Mouse (Mus musculus): ENCODE results near the gene Slc27a3. TPM values are rescaled to one million over a fixed set of nuclear protein-coding genes. Genes with fewer than 3 reads are reported as not detected.
"Not testable (repeated sequence)": the region's sequence is repeated elsewhere in the genome, so short reads cannot be mapped to it uniquely, and the experiment has no call there.

Slc27a3 gene
- polyA plus RNA-seq, 1 experiment = 0.08 TPM

DNA sequence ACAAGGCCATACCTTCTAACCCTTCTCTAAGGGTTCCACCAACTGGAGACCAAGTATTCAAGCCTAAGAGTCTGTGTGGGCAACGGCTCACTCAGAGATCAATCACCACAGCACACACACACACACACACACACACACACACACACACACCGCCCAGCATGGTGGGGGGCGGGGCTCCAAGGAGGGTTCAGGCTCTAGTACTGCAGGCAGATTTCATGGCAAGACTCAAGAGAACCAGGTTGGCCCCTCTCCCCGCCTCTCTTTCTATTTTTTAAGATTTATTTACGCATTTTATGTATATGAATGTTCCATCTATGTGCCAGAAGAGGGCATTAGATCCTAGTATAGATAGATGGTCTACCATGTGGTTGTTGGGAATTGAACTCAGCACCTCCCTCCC lies 16.9 kb downstream of the Slc27a3 start:
- peaks cover 8% of the 10 kb centered on the region for H3K4me1 ChIP-seq (ENCODE audit: control insufficient read depth)
- H3K9me3 ChIP-seq (ENCODE audit: control insufficient read depth, low read length) = no peaks in the 10 kb centered on the region
- no peaks in the 10 kb centered on the region for H3K27me3 ChIP-seq (ENCODE audit: control insufficient read depth)
- no peaks in the 10 kb centered on the region for H3K36me3 ChIP-seq (ENCODE audit: control insufficient read depth)
- no peak for TF ChIP-seq TAL1 (IDR thresholded peaks at IDR 0.05; ENCODE audit: low read length)
- TF ChIP-seq GATA1 (IDR thresholded peaks at IDR 0.05; ENCODE audit: low read length) = no peak
- H3K4me3 ChIP-seq (replicated peaks) = no peak overlapping the region

DNA sequence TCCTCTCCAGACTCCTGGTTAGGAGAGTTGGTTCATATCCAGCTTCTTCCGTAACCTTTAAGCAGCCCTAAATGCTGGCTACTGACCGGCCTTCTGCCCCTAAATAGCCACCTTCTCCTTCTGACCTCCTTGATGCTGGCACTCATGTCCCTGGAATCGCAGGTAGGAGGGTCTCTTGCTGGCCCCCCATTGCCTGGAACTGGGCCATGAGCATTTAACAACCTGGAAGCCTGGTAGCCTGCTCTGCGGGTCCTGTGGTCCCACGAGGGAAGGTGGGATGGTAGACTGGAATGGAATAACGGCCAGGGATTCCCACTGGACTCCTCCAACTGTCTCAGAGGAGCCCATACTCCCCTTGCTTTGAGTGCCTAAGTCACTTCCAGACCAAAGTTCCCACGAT lies 17.9 kb downstream of the Slc27a3 start:
- Histone ChIP-seq H3K27me3 (ENCODE audit: control insufficient read depth) (no peaks in the 10 kb centered on the region), H3K4me1 (ENCODE audit: control insufficient read depth) (peaks cover 16% of the 10 kb centered on the region), H3K36me3 (ENCODE audit: control insufficient read depth) (no peaks in the 10 kb centered on the region), H3K4me3 (replicated peaks) (no peak overlapping the region), H3K9me3 (ENCODE audit: control insufficient read depth, low read length) (no peaks in the 10 kb centered on the region)
- TF ChIP-seq TAL1 (IDR thresholded peaks at IDR 0.05; ENCODE audit: low read length) (no peak), GATA1 (IDR thresholded peaks at IDR 0.05; ENCODE audit: low read length) (no peak)

- TF ChIP-seq TAL1 (IDR thresholded peaks at IDR 0.05; ENCODE audit: low read length) = no peak
- TF ChIP-seq GATA1 (IDR thresholded peaks at IDR 0.05; ENCODE audit: low read length) = no peak
- Histone ChIP-seq H3K27me3 (ENCODE audit: control insufficient read depth) (no peaks in the 10 kb centered on the region), H3K36me3 (ENCODE audit: control insufficient read depth) (no peaks in the 10 kb centered on the region), H3K4me3 (replicated peaks) (no peak overlapping the region), H3K4me1 (ENCODE audit: control insufficient read depth) (peaks cover 25% of the 10 kb centered on the region), H3K9me3 (ENCODE audit: control insufficient read depth, low read length) (no peaks in the 10 kb centered on the region)
These were observed 20.7 kb downstream of the Slc27a3 start for GRCm38 (mm10) chr3:90369041-90369440.

DNA sequence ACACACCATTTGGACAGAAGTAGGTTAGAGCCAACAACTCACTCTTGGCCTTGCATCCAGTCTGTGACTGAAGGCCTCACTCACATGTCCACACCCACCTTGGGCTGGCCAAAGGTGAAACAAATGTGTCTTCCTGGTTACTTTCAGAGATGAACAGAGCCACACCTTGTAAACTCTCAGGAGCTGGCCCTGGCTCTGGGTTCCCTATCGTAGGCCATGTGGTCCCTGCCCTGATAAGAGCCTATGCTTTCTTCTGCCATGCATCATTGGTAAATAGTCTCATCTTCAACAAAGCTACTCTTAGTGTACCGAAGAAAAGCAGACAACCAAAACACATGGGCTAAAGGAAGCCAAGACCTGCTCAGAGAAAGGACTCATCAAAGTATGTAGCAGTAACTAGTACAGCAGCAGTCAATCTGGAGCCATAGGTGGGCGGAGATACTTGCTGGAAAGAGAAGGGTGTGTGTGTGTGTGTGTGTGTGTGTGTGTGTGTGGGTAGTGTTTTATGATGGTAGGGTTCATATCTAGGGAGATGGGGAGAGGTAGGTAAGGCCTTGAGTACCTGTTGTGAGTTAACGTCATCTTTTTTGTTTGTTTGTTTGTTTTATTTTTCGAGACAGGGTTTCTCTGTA lies 22.6 kb downstream of the Slc27a3 start:
- TF ChIP-seq TAL1 (IDR thresholded peaks at IDR 0.05; ENCODE audit: low read length) = no peak
- no peak for TF ChIP-seq GATA1 (IDR thresholded peaks at IDR 0.05; ENCODE audit: low read length)
- Histone ChIP-seq H3K36me3 (ENCODE audit: control insufficient read depth) (peaks cover 8% of the 10 kb centered on the region), H3K4me1 (ENCODE audit: control insufficient read depth) (peaks cover 38% of the 10 kb centered on the region), H3K4me3 (replicated peaks) (no peak overlapping the region), H3K9me3 (ENCODE audit: control insufficient read depth, low read length) (no peaks in the 10 kb centered on the region), H3K27me3 (ENCODE audit: control insufficient read depth) (no peaks in the 10 kb centered on the region)

- H3K27me3 ChIP-seq (ENCODE audit: control insufficient read depth) = no peaks in the 10 kb centered on the region
- peaks cover 45% of the 10 kb centered on the region for H3K36me3 ChIP-seq (ENCODE audit: control insufficient read depth)
- no peaks in the 10 kb centered on the region for H3K9me3 ChIP-seq (ENCODE audit: control insufficient read depth, low read length)
- H3K4me3 ChIP-seq (replicated peaks) = no peak overlapping the region
- H3K4me1 ChIP-seq (ENCODE audit: control insufficient read depth) = peaks cover 35% of the 10 kb centered on the region
- TF ChIP-seq GATA1 (IDR thresholded peaks at IDR 0.05; ENCODE audit: low read length) = no peak
- TF ChIP-seq TAL1 (IDR thresholded peaks at IDR 0.05; ENCODE audit: low read length) = no peak
These were observed 27.4 kb downstream of the Slc27a3 start for GRCm38 (mm10) chr3:90362346-90362745.

DNA sequence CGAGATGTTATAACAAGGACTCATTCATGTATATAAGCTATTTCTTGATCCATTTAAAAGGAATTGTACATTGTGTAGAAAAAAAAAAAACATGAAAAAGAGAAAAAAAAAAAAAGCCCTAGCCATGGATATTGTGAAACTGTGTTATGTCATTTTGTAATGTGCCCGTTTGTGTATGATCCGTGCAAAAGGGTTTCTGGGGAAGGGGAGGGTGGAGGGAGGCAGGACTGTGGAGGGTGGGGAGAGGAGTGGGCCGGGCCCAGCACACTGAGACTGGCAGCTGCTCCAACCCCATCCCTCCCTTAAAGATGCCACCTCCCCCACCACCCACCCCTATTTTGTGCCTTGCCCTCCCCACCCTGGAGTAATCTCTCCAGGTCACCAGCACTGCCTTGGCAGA lies 28.3 kb downstream of the Slc27a3 start:
- H3K4me1 ChIP-seq (ENCODE audit: control insufficient read depth) = peaks cover 26% of the 10 kb centered on the region
- no peak overlapping the region for H3K4me3 ChIP-seq (replicated peaks)
- peaks cover 54% of the 10 kb centered on the region for H3K36me3 ChIP-seq (ENCODE audit: control insufficient read depth)
- H3K9me3 ChIP-seq (ENCODE audit: control insufficient read depth, low read length) = no peaks in the 10 kb centered on the region
- TF ChIP-seq GATA1 (IDR thresholded peaks at IDR 0.05; ENCODE audit: low read length) (no peak), TAL1 (IDR thresholded peaks at IDR 0.05; ENCODE audit: low read length) (no peak)
- H3K27me3 ChIP-seq (ENCODE audit: control insufficient read depth) = no peaks in the 10 kb centered on the region

- H3K4me3 ChIP-seq (replicated peaks) = no peak overlapping the region
- H3K36me3 ChIP-seq (ENCODE audit: control insufficient read depth) = peaks cover 76% of the 10 kb centered on the region
These were observed 30.5 kb downstream of the Slc27a3 start for GRCm38 (mm10) chr3:90359230-90359629.

GRCm38 (mm10) chr3:90357959-90358358 lies 31.8 kb downstream of the Slc27a3 start:
- peaks cover 86% of the 10 kb centered on the region for H3K36me3 ChIP-seq (ENCODE audit: control insufficient read depth)

More at GRCm38 (mm10) chr3:90359230-90359629, 30.5 kb downstream of the Slc27a3 start:
- H3K4me1 ChIP-seq (ENCODE audit: control insufficient read depth) = peaks cover 15% of the 10 kb centered on the region
- H3K9me3 ChIP-seq (ENCODE audit: control insufficient read depth, low read length) = no peaks in the 10 kb centered on the region
- no peaks in the 10 kb centered on the region for H3K27me3 ChIP-seq (ENCODE audit: control insufficient read depth)
- TF ChIP-seq TAL1 (IDR thresholded peaks at IDR 0.05; ENCODE audit: low read length) (no peak), GATA1 (IDR thresholded peaks at IDR 0.05; ENCODE audit: low read length) (no peak)

GRCm38 (mm10) chr3:90347847-90348246 lies 41.9 kb downstream of the Slc27a3 start:
- Histone ChIP-seq H3K9me3 (ENCODE audit: control insufficient read depth, low read length) (no peaks in the 10 kb centered on the region), H3K27me3 (ENCODE audit: control insufficient read depth) (no peaks in the 10 kb centered on the region), H3K4me3 (replicated peaks) (no peak overlapping the region), H3K4me1 (ENCODE audit: control insufficient read depth) (no peaks in the 10 kb centered on the region; the same call in 1 of the 2 replicates), H3K36me3 (ENCODE audit: control insufficient read depth) (peaks cover 76% of the 10 kb centered on the region)
- TF ChIP-seq GATA1 (IDR thresholded peaks at IDR 0.05; ENCODE audit: low read length) (no peak), TAL1 (IDR thresholded peaks at IDR 0.05; ENCODE audit: low read length) (no peak)

More at GRCm38 (mm10) chr3:90357959-90358358, 31.8 kb downstream of the Slc27a3 start:
- H3K27me3 ChIP-seq (ENCODE audit: control insufficient read depth) = no peaks in the 10 kb centered on the region
- peaks cover 4% of the 10 kb centered on the region for H3K4me1 ChIP-seq (ENCODE audit: control insufficient read depth)
- TF ChIP-seq TAL1 (IDR thresholded peaks at IDR 0.05; ENCODE audit: low read length) (no peak), GATA1 (IDR thresholded peaks at IDR 0.05; ENCODE audit: low read length) (no peak)
- no peak overlapping the region for H3K4me3 ChIP-seq (replicated peaks)
- H3K9me3 ChIP-seq (ENCODE audit: control insufficient read depth, low read length) = no peaks in the 10 kb centered on the region

DNA sequence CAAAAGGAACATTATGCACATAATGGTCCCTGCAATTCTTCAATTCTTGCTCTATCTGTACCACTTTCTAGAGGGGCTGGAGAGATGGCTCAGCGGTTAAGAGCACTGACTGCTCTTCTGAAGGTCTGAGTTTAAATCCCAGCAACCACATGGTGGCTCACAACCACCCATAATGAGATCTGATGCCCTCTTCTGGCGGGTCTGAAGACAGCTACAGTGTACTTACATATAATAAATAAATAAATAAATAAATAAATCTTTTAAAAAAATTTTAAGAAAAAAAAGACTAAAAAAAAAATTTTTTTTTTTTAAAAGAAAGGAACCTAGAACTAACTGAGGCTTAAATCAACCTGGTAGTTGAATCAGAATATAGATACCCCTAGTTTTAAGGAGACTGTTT lies 46.9 kb downstream of the Slc27a3 start:
- H3K9me3 ChIP-seq (ENCODE audit: control insufficient read depth, low read length); H3K4me3 ChIP-seq (replicated peaks); H3K27me3 ChIP-seq (ENCODE audit: control insufficient read depth); H3K4me1 ChIP-seq (ENCODE audit: control insufficient read depth): not testable (repeated sequence)
- H3K36me3 ChIP-seq (ENCODE audit: control insufficient read depth) = peaks cover 50% of the 10 kb centered on the region

Data from erythroblast, embryonic 14.5 days (primary cell).